Mouse (Mus musculus): ENCODE results near the gene Gm10447.

Gene Gm10447

GRCm38 (mm10) chr11:53456474-53457371, at the start of gene Gm10447, which contains the start of gene Shroom1:
Gene Gm10447, minus strand, starts transcription at chr11:53457110.
Gene Shroom1, plus strand, starts transcription at chr11:53457205.
- DNase-seq (ENCODE audit: low spot score in 2 of 2) = no peak

GRCm38 (mm10) chr11:53505026-53505663, 48.2 kb upstream of the Gm10447 start:
- DNase-seq (ENCODE audit: low spot score in 2 of 2) = no peak

GRCm38 (mm10) chr11:53504376-53504775, 47.5 kb upstream of the Gm10447 start:
- no peak for DNase-seq (ENCODE audit: low spot score in 2 of 2)

- no peak for DNase-seq (ENCODE audit: low spot score in 2 of 2)
Measured at GRCm38 (mm10) chr11:53503738-53504137, 46.8 kb upstream of the Gm10447 start.

GRCm38 (mm10) chr11:53502039-53502765, 45.3 kb upstream of the Gm10447 start:
- peak in 1 of 2 experiments; percentile 62 for DNase-seq (ENCODE audit: low spot score in 2 of 2)

GRCm38 (mm10) chr11:53500569-53500968, 43.7 kb upstream of the Gm10447 start:
- DNase-seq (ENCODE audit: low spot score in 2 of 2) = no peak

- peak in 1 of 2 experiments; percentile 65 for DNase-seq (ENCODE audit: low spot score in 2 of 2)
Measured at GRCm38 (mm10) chr11:53496946-53497345, 40.0 kb upstream of the Gm10447 start.

- DNase-seq (ENCODE audit: low spot score in 2 of 2) = no peak
Measured at GRCm38 (mm10) chr11:53495417-53495816, 38.5 kb upstream of the Gm10447 start.

GRCm38 (mm10) chr11:53493243-53493955, 36.5 kb upstream of the Gm10447 start:
- DNase-seq (ENCODE audit: low spot score in 2 of 2) = no peak

- DNase-seq (ENCODE audit: low spot score in 2 of 2) = no peak
Measured at GRCm38 (mm10) chr11:53491954-53492401, 35.1 kb upstream of the Gm10447 start.

GRCm38 (mm10) chr11:53489421-53489820, 32.5 kb upstream of the Gm10447 start:
- DNase-seq (ENCODE audit: low spot score in 2 of 2) = no peak

- no peak for DNase-seq (ENCODE audit: low spot score in 2 of 2)
Measured at GRCm38 (mm10) chr11:53489007-53489406, 32.1 kb upstream of the Gm10447 start.

- no peak for DNase-seq (ENCODE audit: low spot score in 2 of 2)
Measured at GRCm38 (mm10) chr11:53486822-53487594, 30.1 kb upstream of the Gm10447 start.

- no peak for DNase-seq (ENCODE audit: low spot score in 2 of 2)
Measured at GRCm38 (mm10) chr11:53486351-53486750, 29.4 kb upstream of the Gm10447 start.

- DNase-seq (ENCODE audit: low spot score in 2 of 2) = no peak
Measured at GRCm38 (mm10) chr11:53485719-53486118, 28.8 kb upstream of the Gm10447 start.

GRCm38 (mm10) chr11:53483159-53483891, 26.4 kb upstream of the Gm10447 start:
- no peak for DNase-seq (ENCODE audit: low spot score in 2 of 2)

- no peak for DNase-seq (ENCODE audit: low spot score in 2 of 2)
Measured at GRCm38 (mm10) chr11:53481088-53481730, 24.3 kb upstream of the Gm10447 start.

- peak; percentile 67 to 69 for DNase-seq (ENCODE audit: low spot score in 2 of 2)
Measured at GRCm38 (mm10) chr11:53479783-53480301, 22.9 kb upstream of the Gm10447 start, which contains the start of the genes Gm9945 and Sowaha. Gene Gm9945, plus strand, starts transcription at chr11:53480166. Gene Sowaha, minus strand, starts transcription at chr11:53480274.
